Mouse (Mus musculus): Measurements from ENCODE around the gene Usp8.

Usp8 gene

GRCm38 (mm10) chr2:126706759-126707437 is at the start of gene Usp8:
Usp8 (plus strand) TSS chr2:126707328.
- peak; percentile 98 for DNase-seq (ENCODE audit: extremely low read depth, insufficient read length, low spot score)

DNA sequence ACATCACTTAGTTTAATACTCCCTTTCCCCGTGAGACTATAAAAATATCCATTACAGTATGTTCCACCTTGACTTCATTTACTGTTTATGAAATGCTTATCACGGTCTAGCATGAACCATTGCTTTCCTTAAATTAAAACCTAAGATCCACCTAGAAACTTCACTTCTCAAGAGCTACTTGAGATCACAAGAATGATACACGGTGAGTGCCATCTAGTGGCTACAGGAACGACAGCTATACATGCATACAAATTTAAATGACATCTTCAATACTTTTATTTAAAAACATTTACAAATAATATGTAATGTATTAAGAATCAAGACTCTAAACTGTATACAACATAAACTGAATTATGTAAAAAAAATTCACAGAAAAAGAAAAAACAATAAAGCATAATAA is 43.6 kb upstream of the Usp8 start:
- no peak for DNase-seq (ENCODE audit: extremely low read depth, insufficient read length, low spot score)

DNA sequence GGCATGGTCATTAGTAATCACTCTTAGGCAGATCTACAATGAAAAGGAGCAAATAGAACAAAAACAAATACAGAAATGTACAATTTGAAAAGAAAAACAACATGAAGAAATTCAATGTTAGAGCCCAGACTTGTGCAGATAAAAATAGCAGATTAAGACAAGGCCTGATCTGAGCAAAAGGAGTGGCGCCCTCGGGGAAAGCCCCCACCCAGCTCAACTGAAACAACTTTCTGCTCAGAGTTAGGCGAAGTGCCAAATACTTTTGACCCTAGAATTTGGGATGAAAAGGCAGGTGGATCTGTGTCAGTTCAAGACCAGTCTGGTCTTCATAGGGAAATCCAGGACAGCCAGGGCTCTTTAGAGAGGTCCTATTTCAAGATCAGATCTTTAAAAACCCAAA is 41.1 kb upstream of the Usp8 start:
- DNase-seq (ENCODE audit: extremely low read depth, insufficient read length, low spot score): no peak

DNA sequence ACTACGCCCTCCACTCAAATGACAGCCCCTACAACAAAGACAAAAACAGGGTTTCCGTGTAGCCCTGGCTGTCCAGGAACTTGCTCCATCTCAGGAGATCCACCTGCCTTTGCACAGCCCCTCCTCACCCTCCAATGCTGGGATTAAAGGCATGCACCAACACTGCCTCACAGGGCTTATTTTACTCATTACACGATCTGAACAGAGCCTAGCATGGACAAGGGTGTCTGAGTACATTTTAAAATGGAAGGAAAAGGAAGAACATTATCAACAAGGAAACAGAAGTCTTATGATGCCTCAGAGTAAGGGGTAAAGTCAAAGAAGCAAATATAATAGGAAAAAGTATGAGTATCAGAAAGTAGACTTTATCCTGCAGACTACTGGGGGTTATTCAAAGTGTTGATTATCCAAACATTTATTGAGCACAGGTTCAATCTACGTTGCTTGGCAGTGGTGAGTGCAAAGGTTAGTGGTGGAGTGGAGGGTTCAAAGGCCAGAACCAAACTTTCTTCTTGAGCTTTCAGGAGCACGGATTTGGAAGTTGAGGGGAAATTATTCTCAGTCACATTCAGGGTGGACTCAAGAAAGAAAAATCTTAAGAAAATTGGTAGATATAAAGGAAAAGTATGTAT is 38.4 kb upstream of the Usp8 start:
- no peak for DNase-seq (ENCODE audit: extremely low read depth, insufficient read length, low spot score)

DNA sequence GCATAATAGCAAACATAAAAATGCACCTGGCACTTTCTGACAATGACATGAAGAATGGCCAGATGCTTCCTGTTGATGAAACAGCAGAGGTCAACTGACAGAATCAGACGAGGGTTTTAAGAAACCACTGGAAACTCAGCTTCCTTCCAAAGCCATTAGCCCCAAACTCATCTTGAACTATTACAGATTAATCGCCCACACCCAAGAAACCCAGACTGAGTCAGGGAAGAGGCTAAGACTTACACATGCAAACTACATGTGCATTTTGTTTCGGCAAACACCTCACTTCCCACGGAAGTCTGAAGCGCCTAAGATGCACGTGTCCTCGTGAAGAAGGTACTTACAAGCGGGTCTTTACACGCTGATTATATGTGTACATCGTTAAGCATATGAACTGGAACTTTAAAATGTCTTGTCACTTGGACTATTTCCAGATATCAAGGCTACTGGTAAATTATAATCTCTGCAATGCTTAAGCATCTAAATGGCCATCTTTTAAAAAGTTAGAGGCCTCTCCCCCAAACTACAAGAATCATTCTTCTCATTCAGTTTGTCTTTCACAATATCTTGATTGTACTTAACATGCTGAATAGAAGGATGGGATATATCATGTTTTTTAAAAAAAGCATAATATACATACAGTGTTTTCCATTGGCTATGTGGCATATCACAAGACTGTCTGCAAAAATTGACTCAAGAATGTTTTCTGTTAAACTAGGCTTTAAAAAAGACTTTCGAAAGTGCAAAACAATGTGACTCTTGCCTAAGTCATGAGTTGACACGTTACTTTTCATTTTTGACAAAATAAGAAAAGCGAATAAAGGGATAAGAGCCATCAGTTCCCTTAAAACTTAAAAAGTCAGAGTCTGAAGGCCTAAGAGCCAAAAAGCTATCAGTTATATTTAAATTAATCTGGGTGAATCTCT is 33.5 kb upstream of the Usp8 start:
- no peak for DNase-seq (ENCODE audit: extremely low read depth, insufficient read length, low spot score)

GRCm38 (mm10) chr2:126674441-126675168 is 32.5 kb upstream of the Usp8 start:
- DNase-seq (ENCODE audit: extremely low read depth, insufficient read length, low spot score): peak; percentile 75

- peak; percentile 95 for DNase-seq (ENCODE audit: extremely low read depth, insufficient read length, low spot score)
Measured at GRCm38 (mm10) chr2:126675169-126676121, 31.7 kb upstream of the Usp8 start.

DNA sequence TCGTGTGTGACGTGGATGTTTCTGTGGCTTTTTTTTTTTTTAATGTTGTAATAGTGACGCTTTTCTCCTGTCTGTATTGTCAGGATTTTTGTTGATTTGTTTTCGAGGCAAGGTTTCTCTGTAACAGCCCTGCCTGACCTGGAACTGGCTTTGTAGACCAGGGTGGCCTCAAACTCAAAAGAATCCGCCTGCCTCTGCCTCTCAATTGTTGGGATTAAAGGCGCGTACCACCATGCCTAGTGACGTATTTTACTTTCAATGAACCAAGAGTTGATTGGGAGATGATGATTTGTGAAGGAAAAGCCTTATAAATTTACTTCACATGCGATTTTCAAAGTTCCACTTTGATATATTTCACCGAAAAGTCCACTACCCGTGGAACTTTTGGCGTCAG is 31.0 kb upstream of the Usp8 start, which contains the start of gene Gabpb1:
TSS of gene Gabpb1 (minus strand) at position 216 of the 394 bp plus-strand sequence.
- no peak for DNase-seq (ENCODE audit: extremely low read depth, insufficient read length, low spot score)

DNA sequence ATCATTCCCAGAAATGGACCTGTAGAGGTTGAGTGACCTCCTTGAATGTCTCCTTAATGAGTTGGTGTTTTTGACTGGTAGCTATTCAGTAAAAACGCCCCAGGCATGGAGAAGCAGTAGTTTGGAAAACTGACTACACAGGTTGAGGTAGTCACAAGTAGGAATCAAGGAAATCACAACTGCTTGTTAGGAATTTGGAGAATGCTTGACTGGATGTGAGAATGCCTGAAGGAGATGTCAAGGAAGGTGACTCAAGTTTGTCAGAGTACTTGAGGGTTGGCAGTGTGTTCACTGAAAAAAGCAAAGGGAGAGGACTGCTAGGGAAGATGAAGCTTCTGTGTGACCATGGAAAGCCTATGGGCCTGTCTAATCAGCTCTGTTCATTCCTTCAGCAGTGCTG is 29.8 kb upstream of the Usp8 start:
- no peak for DNase-seq (ENCODE audit: extremely low read depth, insufficient read length, low spot score)

- DNase-seq (ENCODE audit: extremely low read depth, insufficient read length, low spot score): no peak
Measured at GRCm38 (mm10) chr2:126682333-126682732, 24.8 kb upstream of the Usp8 start.

- DNase-seq (ENCODE audit: extremely low read depth, insufficient read length, low spot score): no peak
Measured at GRCm38 (mm10) chr2:126682937-126683336, 24.2 kb upstream of the Usp8 start.

DNA sequence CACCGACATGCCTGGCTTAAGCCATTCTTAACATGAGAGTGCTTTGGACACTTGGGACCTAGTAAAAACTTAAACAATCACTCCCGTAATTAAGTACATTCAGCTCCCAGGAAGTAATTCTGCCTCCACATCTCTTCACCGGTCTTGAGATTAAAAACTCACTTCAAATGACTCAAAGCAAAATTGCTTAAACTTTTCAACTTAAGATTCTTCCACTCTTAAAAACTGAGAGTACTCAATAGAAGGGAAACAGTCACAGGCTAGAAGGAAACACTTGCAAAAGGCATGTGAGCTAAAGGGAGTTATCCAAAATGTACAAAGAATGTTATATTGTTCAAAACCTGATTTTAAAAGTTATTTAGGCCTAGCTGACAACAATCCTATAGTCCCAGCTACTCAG is 15.8 kb upstream of the Usp8 start:
- no peak for DNase-seq (ENCODE audit: extremely low read depth, insufficient read length, low spot score)

DNA sequence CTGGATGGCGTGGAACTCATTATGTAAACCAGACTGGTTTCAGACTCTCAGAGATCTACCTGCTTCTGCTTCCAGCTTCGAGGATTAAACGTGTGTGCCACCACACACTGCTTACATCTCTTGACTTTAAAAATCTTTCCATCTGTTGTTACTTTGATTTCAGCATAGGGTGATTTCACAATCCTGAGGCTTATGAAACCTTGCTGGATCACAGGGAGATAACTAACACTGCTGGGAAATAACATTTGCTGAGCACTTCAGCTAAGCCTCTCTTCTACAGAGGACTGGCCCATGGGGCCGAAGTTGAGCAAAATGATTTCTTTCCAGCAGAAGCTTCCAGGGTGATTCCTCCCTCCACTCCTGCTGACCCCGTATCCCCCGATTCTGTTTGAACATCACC is 11.8 kb upstream of the Usp8 start:
- no peak for DNase-seq (ENCODE audit: extremely low read depth, insufficient read length, low spot score)

GRCm38 (mm10) chr2:126707438-126707779 is 281 bp downstream of the Usp8 start:
- DNase-seq (ENCODE audit: extremely low read depth, insufficient read length, low spot score): no peak

GRCm38 (mm10) chr2:126708361-126708760 is 1.2 kb downstream of the Usp8 start:
- no peak for DNase-seq (ENCODE audit: extremely low read depth, insufficient read length, low spot score)

DNA sequence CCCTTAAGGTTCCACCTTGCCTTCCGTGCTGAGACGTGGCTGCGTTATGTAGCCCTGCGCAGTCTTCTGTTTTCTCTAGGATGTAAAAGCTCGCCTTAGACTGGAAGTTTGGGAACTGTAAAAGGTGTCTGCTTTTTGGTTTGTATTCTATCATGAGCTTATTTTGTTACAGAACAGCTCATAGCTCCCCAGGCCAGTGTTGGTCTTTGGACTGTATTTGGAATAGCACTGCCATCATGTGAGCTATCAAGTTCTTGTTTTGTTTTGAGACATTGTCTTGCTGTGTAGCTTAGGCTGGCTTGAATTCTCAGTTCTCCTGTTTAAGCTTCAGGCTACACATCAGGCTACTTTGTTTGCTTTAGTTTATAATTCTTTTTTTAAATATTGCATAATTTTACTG is 5.4 kb downstream of the Usp8 start:
- DNase-seq (ENCODE audit: extremely low read depth, insufficient read length, low spot score): no peak

- no peak for DNase-seq (ENCODE audit: extremely low read depth, insufficient read length, low spot score)
Measured at GRCm38 (mm10) chr2:126712950-126713349, 5.8 kb downstream of the Usp8 start.

- no peak for DNase-seq (ENCODE audit: extremely low read depth, insufficient read length, low spot score)
Measured at GRCm38 (mm10) chr2:126729207-126729606, 22.1 kb downstream of the Usp8 start.

- no peak for DNase-seq (ENCODE audit: extremely low read depth, insufficient read length, low spot score)
Measured at GRCm38 (mm10) chr2:126730502-126730901, 23.4 kb downstream of the Usp8 start.

All from 3134 (cell line).